Mouse (Mus musculus) embryonic fibroblast, embryonic 13.5 days (primary cell): ENCODE measurements around the gene Gnptab. TPM values are rescaled to one million over a fixed set of nuclear protein-coding genes. Genes with fewer than 3 reads are reported as not detected.

Experiments
- H3K27ac ChIP-seq: 2 replicates; pipeline ENCODE4 v1.5.1; 2012; ENCODE audit warnings: low read length, control low read depth, inconsistent platforms; ENCODE audit not compliant: insufficient read depth
- H3K4me1 ChIP-seq: 2 replicates; pipeline ENCODE4 v1.6.1; 2011; ENCODE audit warnings: low read length; ENCODE audit not compliant: control insufficient read depth, insufficient read depth
- H3K4me3 ChIP-seq: 2 replicates; pipeline ENCODE4 v1.5.1; 2011; ENCODE audit warnings: mild to moderate bottlenecking, control low read depth, low read length; ENCODE audit not compliant: insufficient read depth
- CTCF ChIP-seq: IDR thresholded peaks from 2 replicates; pipeline ENCODE4 v1.5.1; 2011; ENCODE audit warnings: mild to moderate bottlenecking, control low read depth, low read length, moderate library complexity, borderline replicate concordance; ENCODE audit not compliant: insufficient read depth
- POLR2A ChIP-seq: IDR thresholded peaks from 2 replicates; pipeline ENCODE4 v1.6.1; 2011; ENCODE audit warnings: low read depth, mild to moderate bottlenecking, control low read depth, low read length, moderate library complexity
- polyA plus RNA-seq: library from polyadenylated mRNA; stranded (reverse); fragments of >200 nt; gene quantifications from 2 replicates; pipeline ENCODE4 v1.2.4, GENCODE M21; 2011; ENCODE audit warnings: low read depth; ENCODE audit not compliant: missing spikeins, insufficient read length

The Gnptab gene
- polyA plus RNA-seq, 1 experiment: 28.7 TPM

- TF ChIP-seq POLR2A (no peak), CTCF (no peak)
- Histone ChIP-seq H3K4me1 (no peaks in the 10 kb centered on the region), H3K27ac (no peak overlapping the region)
Measured at GRCm38 (mm10) chr10:88374984-88375383, 3.9 kb upstream of the Gnptab start.

GRCm38 (mm10) chr10:88376770-88377169 is 2.2 kb upstream of the Gnptab start:
- Histone ChIP-seq H3K27ac (no peak overlapping the region), H3K4me1 (no peaks in the 10 kb centered on the region), H3K4me3 (no peak overlapping the region)
- no peak; the same call in 1 of the 2 replicates for TF ChIP-seq POLR2A
- peak; percentile 56; the same call in 1 of the 2 replicates for TF ChIP-seq CTCF

More at GRCm38 (mm10) chr10:88374984-88375383, 3.9 kb upstream of the Gnptab start:
- no peak overlapping the region for H3K4me3 ChIP-seq

- H3K4me1 ChIP-seq: no peaks in the 10 kb centered on the region
- no peak overlapping the region for H3K4me3 ChIP-seq
Measured at GRCm38 (mm10) chr10:88377666-88378065, 1.3 kb upstream of the Gnptab start.

DNA sequence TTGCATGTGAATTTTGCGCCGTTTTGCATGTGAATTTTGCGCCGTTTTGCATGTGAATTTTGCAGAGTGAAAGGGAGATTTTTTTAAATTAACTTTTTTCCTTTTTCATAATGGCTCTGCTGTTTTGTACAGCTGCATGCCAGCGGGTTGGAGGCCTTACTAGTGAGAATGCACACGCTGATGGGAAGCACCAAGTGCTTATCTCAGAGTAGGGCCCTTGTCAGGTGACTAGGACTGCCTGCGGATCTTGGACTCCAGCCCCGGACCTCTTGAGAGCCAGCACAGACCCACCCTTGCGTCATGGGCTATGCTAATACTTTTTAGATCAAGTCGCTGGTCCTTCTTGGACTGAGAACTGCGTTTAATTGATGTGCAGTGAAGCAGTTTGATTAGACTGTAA is 1.1 kb downstream of the Gnptab start:
- no peaks in the 10 kb centered on the region for H3K4me1 ChIP-seq
- peak overlapping the region; percentile 58 for H3K4me3 ChIP-seq
- no peak for TF ChIP-seq POLR2A
- TF ChIP-seq CTCF: no peak
- H3K27ac ChIP-seq: no peak overlapping the region

More at GRCm38 (mm10) chr10:88377666-88378065, 1.3 kb upstream of the Gnptab start:
- TF ChIP-seq CTCF (no peak), POLR2A (no peak)
- no peak overlapping the region for H3K27ac ChIP-seq

DNA sequence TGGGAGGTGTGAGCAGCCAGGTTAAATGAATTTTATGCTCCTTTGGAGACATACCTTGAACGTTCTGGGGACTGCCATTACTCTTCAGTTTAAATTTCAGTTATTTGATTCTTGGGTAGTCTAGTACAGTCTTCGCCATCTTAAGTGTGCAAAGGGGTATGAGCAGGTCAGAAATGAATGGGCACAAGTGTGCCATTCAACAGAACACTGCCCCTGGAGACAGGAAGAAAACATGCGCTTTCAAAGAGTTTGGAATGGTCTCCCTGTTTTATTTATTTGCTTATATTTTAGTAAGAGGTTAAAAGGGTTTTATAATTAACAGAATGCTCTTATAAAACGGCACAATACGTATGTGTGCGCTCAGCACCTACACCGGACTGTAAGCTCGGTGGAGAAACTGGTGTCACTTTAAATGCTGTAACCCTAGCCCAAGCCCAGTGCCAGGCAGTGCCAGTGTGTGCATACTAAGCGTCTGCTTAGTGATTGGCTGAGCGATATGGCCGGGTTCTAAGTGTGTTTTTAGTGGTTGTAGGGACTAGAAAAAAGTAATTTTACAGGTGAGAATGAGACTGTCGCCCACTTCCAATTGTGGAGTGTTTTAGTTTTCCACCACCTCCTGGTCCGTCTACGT is 1.6 kb downstream of the Gnptab start:
- no peak for TF ChIP-seq CTCF
- no peak for TF ChIP-seq POLR2A
- Histone ChIP-seq H3K4me3 (peak overlapping the region; percentile 58), H3K27ac (no peak overlapping the region), H3K4me1 (no peaks in the 10 kb centered on the region)

GRCm38 (mm10) chr10:88381286-88381685 is 2.4 kb downstream of the Gnptab start:
- Histone ChIP-seq H3K4me1 (0 out of 2 replicates have a peak, but pooled peaks cover 2% of the 10 kb centered on the region), H3K27ac (no peak overlapping the region), H3K4me3 (no peak overlapping the region)
- TF ChIP-seq POLR2A (no peak), CTCF (no peak)

DNA sequence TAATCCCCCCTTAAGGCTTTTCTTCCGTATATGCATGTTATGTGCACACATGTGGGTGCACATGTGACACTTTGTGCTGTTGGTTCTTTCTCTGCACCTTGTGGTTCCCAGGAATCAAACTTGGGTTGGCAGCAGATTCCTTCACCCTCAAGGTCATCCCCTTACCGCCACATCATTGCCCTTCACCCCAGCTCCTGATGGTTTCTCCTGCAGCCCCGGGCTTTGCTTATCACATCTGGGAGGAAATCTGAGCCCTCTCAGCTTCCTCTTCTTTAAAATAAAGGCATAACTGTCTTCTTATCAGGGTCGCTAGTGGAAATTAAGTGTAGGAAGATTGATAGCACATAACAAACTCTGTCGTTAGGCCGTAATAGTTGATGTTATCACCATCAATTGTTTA is 3.1 kb downstream of the Gnptab start:
- TF ChIP-seq POLR2A: no peak
- TF ChIP-seq CTCF: no peak
- no peak overlapping the region for H3K4me3 ChIP-seq
- H3K27ac ChIP-seq: no peak overlapping the region
- 0 out of 2 replicates have a peak, but pooled peaks cover 2% of the 10 kb centered on the region for H3K4me1 ChIP-seq

DNA sequence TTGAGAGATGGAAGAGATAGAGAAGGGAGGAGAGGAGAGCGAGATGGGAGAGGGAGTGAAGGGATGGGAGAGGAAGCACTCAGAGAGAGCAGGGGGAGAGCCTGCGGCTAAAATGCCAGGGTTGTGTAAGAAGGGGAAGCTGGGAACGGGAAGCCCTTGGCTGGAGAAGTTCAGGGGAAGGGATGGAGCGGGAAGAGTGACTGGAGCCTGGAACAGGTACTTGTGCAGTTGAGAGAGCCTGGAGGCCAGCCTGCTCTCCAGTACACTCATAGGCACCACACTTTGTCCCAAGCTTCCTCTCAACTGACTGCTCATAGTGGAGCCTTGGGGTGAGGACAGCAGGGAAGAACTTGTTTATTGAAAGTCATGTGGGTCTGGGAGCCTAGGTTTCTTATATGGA is 4.5 kb downstream of the Gnptab start:
- Histone ChIP-seq H3K27ac (no peak overlapping the region), H3K4me1 (0 out of 2 replicates have a peak, but pooled peaks cover 2% of the 10 kb centered on the region), H3K4me3 (no peak overlapping the region)
- no peak for TF ChIP-seq CTCF
- no peak for TF ChIP-seq POLR2A

GRCm38 (mm10) chr10:88384081-88384480 is 5.1 kb downstream of the Gnptab start:
- Histone ChIP-seq H3K4me3 (no peak overlapping the region), H3K4me1 (0 out of 2 replicates have a peak, but pooled peaks cover 2% of the 10 kb centered on the region)
- TF ChIP-seq POLR2A: no peak
- no peak for TF ChIP-seq CTCF

DNA sequence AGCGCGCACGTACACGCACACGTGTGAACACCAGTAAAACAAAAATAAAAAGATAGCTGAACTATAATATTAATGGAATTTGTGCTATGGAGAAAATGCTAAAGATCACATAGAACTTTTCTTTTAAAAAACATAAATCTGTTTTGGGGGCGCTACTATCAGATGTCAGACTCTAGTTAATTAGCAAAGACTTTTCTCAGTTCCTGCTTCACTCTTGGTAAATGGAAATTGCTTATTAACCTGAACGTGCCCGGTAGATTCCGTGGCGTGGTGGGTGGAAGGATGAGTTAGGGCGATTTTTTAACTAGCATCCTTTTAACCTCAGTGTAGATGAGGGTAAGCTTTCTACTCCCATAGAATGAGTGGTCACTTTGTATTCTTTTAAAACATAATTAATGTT is 6.4 kb downstream of the Gnptab start:
- TF ChIP-seq CTCF (no peak), POLR2A (no peak)
- H3K4me1 ChIP-seq: 0 out of 2 replicates have a peak, but pooled peaks cover 7% of the 10 kb centered on the region
- H3K4me3 ChIP-seq: no peak overlapping the region
- no peak overlapping the region for H3K27ac ChIP-seq

More at GRCm38 (mm10) chr10:88384081-88384480, 5.1 kb downstream of the Gnptab start:
- H3K27ac ChIP-seq: no peak overlapping the region
